Mouse (Mus musculus): ENCODE data around the gene Ak4.
A peak's percentile ranks its signal among the peaks of the same experiment; 100 is the strongest.

Ak4 gene

GRCm38 (mm10) chr4:101459358-101459757, 40.3 kb downstream of the Ak4 start:
- DNase-seq (ENCODE audit: low read depth, low spot score), result no peak

GRCm38 (mm10) chr4:101460114-101460513, 41.0 kb downstream of the Ak4 start:
- DNase-seq (ENCODE audit: low read depth, low spot score), result no peak

GRCm38 (mm10) chr4:101462065-101462464, 43.0 kb downstream of the Ak4 start:
- no peak for DNase-seq (ENCODE audit: low read depth, low spot score)

- DNase-seq (ENCODE audit: low read depth, low spot score), result no peak
Observed at GRCm38 (mm10) chr4:101466264-101466663, 47.2 kb downstream of the Ak4 start.

GRCm38 (mm10) chr4:101469242-101469641, 50.2 kb downstream of the Ak4 start:
- no peak for DNase-seq (ENCODE audit: low read depth, low spot score)

- DNase-seq (ENCODE audit: low read depth, low spot score), result no peak
Observed at GRCm38 (mm10) chr4:101470543-101470942, 51.5 kb downstream of the Ak4 start.

- DNase-seq (ENCODE audit: low read depth, low spot score), result peak; percentile 55
Observed at GRCm38 (mm10) chr4:101472767-101473166, 53.7 kb downstream of the Ak4 start.

GRCm38 (mm10) chr4:101490320-101490917, 71.3 kb downstream of the Ak4 start:
- DNase-seq (ENCODE audit: low read depth, low spot score), result no peak

GRCm38 (mm10) chr4:101491704-101492103, 72.6 kb downstream of the Ak4 start:
- DNase-seq (ENCODE audit: low read depth, low spot score), result no peak

GRCm38 (mm10) chr4:101493611-101494197, 74.6 kb downstream of the Ak4 start:
- DNase-seq (ENCODE audit: low read depth, low spot score), result no peak

- no peak for DNase-seq (ENCODE audit: low read depth, low spot score)
Observed at GRCm38 (mm10) chr4:101496188-101496533, 77.1 kb downstream of the Ak4 start.

- DNase-seq (ENCODE audit: low read depth, low spot score), result no peak
Observed at GRCm38 (mm10) chr4:101496534-101497237, 77.6 kb downstream of the Ak4 start, which contains the start of gene Dnajc6. Dnajc6 (plus strand) TSS chr4:101496648.

GRCm38 (mm10) chr4:101497336-101497735, 78.3 kb downstream of the Ak4 start:
- no peak for DNase-seq (ENCODE audit: low read depth, low spot score)

- DNase-seq (ENCODE audit: low read depth, low spot score), result no peak
Observed at GRCm38 (mm10) chr4:101504470-101505007, 85.5 kb downstream of the Ak4 start.

- DNase-seq (ENCODE audit: low read depth, low spot score), result no peak
Observed at GRCm38 (mm10) chr4:101505966-101506365, 86.9 kb downstream of the Ak4 start.

GRCm38 (mm10) chr4:101506372-101506771, 87.3 kb downstream of the Ak4 start:
- no peak for DNase-seq (ENCODE audit: low read depth, low spot score)

GRCm38 (mm10) chr4:101507571-101508422, 88.7 kb downstream of the Ak4 start:
- peak; percentile 87 for DNase-seq (ENCODE audit: low read depth, low spot score)

GRCm38 (mm10) chr4:101508431-101508830, 89.4 kb downstream of the Ak4 start:
- DNase-seq (ENCODE audit: low read depth, low spot score), result no peak

- no peak for DNase-seq (ENCODE audit: low read depth, low spot score)
Observed at GRCm38 (mm10) chr4:101508851-101509577, 89.9 kb downstream of the Ak4 start.

GRCm38 (mm10) chr4:101510111-101510903, 91.2 kb downstream of the Ak4 start:
- no peak for DNase-seq (ENCODE audit: low read depth, low spot score)

GRCm38 (mm10) chr4:101510904-101511210, 91.8 kb downstream of the Ak4 start:
- no peak for DNase-seq (ENCODE audit: low read depth, low spot score)

Measured in telencephalon, adult 2 months (tissue).